Mouse (Mus musculus) heart, postnatal 0 days (tissue): ENCODE results near the gene Josd1.

Experiments
- CTCF ChIP-seq: IDR thresholded peaks from 2 replicates; pipeline ENCODE4 v1.5.1; 2016; ENCODE audit warnings: antibody characterized with exemption, control low read depth, low read depth
- EP300 ChIP-seq: IDR thresholded peaks from 2 replicates; pipeline ENCODE4 v1.6.1; 2016; ENCODE audit warnings: antibody characterized with exemption, low read depth

GRCm38 (mm10) chr15:79716710-79717109 is 29.0 kb upstream of the Josd1 start:
- TF ChIP-seq CTCF (no peak), EP300 (no peak)
